Mouse (Mus musculus): Measurements from ENCODE around the gene Ost4.
A peak's percentile ranks its signal among the peaks of the same experiment; 100 is the strongest.

Gene Ost4

DNA sequence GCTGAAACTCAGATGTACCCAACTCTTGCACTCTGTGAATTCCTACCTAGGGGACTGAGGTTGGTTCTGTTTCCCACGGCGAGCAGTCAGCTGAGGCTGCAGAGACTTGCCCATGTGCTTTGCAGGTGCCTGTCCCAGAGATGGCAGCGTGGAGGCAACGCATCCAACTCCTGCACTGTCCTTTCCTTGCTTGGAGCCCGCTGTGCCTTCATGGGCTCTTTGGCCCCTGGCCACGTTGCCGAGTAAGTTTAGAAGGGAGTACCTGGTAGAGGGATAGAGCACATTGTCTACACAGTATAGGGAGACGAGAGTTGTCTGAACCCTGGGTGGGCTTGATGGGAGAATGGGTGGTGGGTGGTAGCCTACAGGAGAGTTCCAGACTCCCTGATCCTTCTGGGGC is 17.0 kb upstream of the Ost4 start:
- no peak for DNase-seq (ENCODE audit: extremely low spot score, low read depth, low spot score)

DNA sequence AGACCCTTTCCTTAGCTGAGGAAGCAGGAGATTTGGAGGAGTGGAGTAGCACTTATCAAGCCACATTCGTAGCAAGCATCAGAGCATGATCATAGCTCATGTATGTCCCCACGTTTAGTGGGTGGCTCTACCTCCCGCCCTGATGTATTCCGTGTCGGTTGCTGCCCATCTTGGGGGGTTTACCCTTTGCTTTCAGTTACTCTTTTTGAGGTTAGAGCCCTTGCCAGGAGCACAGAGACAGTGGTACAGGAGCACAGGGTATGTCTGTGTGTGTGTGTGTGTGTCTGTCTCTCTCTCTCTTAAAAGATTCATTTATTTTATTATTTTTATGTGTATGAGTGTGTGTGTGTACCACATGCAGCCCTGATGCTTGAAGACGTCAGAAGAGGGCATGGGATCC is 15.5 kb upstream of the Ost4 start:
- DNase-seq (ENCODE audit: extremely low spot score, low read depth, low spot score), result no peak

- no peak for DNase-seq (ENCODE audit: extremely low spot score, low read depth, low spot score)
Observed at GRCm38 (mm10) chr5:30922581-30923041, 15.0 kb upstream of the Ost4 start.

DNA sequence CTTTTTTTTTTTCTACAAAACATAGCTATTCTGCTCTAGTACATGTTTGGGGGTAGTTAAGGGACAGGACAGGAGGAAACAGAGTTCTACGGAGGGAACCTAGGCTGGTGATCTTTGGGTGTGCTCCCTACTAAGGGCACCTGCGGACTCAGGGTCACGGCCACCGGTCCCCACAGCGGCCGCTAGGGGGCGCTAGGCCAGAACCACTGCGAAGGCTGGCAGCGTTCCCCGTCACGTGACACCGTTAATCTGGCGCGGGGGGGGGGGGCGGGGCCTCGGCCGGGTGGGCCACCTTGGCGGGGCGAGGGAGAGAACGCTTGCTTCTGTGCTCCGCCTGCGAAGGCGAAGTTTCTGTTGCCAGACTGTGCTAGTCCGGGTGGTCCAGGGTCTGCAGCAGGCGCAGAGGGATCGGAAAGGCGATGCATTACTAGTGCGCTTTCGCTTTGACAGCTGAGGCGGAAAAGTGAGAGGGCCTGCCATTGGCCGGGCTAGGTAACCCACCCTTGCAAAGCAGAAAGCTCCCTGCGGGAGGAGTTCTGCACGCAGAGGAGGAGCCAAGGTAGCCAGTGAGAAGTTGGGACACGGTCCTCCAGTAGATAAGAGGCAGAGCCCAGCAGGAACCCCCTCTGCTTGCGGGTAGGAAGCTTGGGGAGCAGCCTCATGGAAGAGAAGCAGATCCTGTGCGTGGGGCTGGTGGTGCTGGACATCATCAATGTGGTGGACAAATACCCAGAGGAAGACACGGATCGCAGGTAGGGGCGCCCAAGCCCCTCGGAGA is 13.9 kb upstream of the Ost4 start, which contains the start of gene Khk:
Gene Khk (plus strand): TSS at position 176 of the 778 bp plus-strand sequence.
- peak; percentile 68 for DNase-seq (ENCODE audit: extremely low spot score, low read depth, low spot score)

- no peak for DNase-seq (ENCODE audit: extremely low spot score, low read depth, low spot score)
Observed at GRCm38 (mm10) chr5:30920621-30921020, 13.0 kb upstream of the Ost4 start.

DNA sequence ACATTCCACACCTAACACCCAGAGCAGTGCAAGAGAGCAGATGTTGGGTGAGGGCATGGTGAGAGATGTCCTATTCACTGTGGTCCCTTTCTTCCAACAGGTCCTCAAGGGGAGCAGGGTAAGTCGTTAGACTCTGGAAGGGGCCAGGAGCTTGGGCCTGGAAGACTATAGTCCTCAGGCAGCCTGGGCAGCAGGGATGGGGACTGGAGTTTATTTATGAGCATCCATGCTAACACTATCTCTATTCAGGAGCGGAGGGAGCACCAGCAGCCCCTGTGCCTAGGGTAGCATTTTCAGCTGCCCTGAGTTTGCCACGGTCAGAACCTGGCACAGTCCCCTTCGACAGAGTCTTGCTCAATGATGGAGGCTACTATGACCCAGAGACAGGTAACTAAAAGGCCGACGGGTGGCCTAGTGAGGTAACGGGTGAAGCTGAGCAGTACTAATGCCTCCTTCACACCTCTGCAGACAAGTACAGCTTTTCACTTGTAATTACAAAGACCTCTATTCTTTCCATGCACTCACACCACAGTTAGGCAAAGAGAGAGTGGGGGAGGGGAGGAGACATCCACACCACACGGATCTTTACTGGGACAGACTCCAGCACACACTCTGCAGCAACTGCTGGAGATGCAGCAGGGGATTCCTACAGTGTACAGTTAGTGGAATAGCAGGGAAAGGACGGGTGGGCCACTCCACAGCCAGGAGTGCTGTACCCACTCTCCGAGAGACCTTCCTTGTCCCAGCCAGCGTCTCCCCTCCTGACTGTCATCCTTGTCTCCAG is 12.4 kb upstream of the Ost4 start:
- DNase-seq (ENCODE audit: extremely low spot score, low read depth, low spot score), result no peak

DNA sequence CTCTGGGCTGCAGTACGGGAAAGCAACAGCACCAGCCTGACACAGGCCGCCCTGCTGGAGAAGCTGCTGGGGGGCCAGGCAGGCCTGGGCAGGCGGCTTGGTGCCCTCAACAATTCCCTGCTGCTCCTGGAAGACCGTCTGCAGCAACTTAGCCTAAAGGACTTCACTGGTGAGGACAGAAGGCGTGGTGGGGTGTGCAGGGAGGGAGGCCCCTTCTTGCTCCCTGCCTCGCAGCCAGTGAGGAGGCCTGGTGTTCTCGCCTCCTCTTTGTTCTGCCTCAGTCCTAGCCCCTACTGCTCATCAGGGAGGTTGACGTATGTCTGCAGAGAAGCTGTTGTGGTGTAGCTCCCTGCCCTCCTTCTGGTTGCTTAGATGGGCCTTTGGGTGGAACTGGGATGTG is 11.1 kb upstream of the Ost4 start:
- no peak for DNase-seq (ENCODE audit: extremely low spot score, low read depth, low spot score)

DNA sequence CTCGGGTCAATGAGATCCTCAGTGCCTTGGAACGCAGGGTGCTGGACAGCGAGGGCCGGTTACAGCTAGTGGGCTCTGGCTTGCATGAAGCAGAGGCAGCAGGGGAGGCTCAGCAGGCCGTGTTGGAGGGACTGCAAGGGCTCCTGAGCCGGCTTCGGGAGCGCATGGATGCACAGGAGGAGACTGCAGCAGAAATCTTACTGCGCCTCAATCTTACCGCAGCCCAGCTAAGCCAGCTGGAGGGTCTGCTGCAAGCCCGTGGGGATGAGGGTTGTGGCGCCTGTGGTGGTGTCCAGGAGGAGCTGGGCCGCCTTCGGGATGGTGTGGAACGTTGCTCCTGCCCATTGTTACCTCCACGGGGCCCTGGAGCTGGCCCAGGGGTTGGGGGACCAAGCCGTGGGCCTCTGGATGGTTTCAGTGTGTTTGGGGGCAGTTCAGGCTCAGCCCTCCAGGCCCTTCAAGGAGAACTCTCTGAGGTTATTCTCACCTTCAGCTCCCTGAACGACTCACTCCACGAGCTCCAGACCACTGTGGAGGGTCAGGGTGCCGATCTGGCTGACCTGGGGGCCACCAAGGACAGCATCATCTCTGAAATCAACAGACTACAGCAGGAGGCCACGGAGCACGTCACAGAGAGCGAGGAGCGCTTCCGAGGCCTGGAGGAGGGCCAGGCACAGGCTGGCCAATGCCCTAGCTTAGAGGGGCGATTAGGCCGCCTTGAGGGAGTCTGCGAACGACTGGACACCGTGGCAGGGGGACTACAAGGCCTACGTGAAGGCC is 10.5 kb upstream of the Ost4 start:
- no peak for DNase-seq (ENCODE audit: extremely low spot score, low read depth, low spot score)

- DNase-seq (ENCODE audit: extremely low spot score, low read depth, low spot score), result no peak
Observed at GRCm38 (mm10) chr5:30917348-30917747, 9.8 kb upstream of the Ost4 start.

DNA sequence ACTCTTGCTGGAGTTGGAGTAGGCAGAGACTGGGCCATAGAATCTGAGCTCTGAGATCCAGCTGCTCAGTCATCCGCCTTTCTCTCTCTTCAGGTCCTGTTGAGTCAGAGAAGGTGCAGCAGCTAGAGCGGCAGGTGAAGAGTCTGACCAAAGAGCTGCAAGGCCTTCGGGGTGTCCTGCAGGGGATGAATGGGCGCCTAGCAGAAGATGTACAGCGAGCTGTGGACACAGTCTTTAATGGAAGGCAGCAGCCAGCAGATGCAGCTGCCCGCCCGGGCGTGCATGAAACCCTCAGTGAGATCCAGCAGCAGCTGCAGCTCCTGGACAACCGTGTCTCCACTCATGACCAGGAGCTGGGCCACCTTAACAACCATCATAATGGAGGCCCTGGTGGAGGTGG is 9.3 kb upstream of the Ost4 start:
- no peak for DNase-seq (ENCODE audit: extremely low spot score, low read depth, low spot score)

- peak; percentile 89 for DNase-seq (ENCODE audit: extremely low spot score, low read depth, low spot score)
Observed at GRCm38 (mm10) chr5:30915974-30916433, 8.4 kb upstream of the Ost4 start.

DNA sequence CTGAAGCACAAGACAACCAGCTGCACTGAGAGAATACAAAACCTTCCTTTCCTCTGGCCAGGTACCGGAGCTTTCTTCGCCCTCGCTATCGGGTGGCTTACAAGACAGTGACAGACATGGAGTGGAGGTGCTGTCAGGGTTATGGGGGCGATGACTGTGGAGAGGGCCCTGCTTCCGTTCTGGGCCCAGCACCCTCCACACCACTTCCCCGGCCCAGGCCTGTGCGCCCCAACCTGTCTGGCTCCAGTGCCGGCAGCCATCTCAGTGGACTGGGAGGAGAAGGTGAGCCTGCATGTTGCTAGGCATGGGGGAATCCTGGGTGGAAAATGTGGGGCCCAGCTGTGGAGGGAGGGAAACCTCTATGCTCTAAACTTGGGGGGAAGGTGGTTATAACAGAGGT is 7.9 kb upstream of the Ost4 start:
- no peak for DNase-seq (ENCODE audit: extremely low spot score, low read depth, low spot score)

GRCm38 (mm10) chr5:30914849-30915248 is 7.3 kb upstream of the Ost4 start:
- DNase-seq (ENCODE audit: extremely low spot score, low read depth, low spot score), result no peak

GRCm38 (mm10) chr5:30914101-30914635 is 6.6 kb upstream of the Ost4 start:
- no peak for DNase-seq (ENCODE audit: extremely low spot score, low read depth, low spot score)

DNA sequence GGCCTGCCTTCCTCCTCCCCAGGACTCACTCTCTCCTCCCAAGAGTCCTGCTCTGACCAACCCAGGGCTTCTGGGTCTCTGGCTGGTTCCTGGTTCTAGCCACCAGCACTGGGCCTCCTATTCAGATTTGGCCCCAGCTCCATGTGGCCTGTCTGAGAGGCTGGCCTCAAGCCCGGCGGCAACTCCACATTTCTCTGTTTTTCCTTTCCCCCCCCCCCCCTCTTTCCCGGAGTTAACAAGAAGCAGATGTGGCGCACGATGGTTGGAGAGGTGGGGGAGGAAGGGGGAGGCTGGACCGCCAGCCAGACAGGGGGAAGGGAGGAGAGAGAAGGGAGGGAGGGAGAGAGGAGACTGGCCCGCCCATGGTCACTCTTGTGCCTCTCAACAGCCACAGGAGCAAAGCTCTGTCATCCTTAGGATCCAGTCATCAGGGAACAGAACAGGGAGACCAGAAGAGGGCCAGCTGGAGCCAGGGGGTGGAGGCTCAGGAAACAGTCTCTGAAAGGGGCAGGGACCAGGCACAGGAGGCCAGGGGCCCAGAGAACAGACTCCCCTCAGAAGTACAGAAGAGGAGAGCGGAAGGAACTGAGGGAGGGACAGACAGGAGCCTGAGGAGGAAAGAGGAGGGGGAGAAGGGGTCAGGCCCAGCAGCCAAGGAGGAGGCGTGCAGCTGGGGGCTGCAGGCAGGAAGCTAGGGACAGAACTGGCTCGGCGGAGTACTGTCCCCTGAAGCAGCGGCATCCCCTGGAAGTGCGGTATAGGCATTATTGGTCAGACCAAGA is 5.7 kb upstream of the Ost4 start, which contains the start of gene Emilin1:
Gene Emilin1 (plus strand): TSS at position 343 of the 782 bp plus-strand sequence.
- peak; percentile 85 for DNase-seq (ENCODE audit: extremely low spot score, low read depth, low spot score)

DNA sequence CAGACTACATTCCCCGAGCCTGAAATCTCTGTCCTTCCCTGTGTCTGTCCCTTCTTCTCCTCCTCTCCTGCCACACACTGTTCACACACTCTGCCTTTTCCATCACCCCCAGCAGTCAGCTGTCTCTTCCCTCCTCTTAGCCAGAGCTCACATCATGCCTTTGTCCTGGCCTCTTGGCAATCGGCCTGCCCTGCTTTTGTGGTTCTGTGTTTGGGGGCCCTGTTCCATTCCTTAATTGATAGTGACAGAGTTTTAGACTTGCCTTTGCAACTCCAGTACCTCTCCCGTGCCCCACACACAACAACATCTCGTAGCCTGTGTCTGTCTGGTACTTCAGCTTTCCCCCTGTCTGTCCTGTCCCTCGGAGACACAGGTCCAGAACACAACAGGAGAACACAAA is 4.6 kb upstream of the Ost4 start:
- DNase-seq (ENCODE audit: extremely low spot score, low read depth, low spot score), result no peak

- no peak for DNase-seq (ENCODE audit: extremely low spot score, low read depth, low spot score)
Observed at GRCm38 (mm10) chr5:30910481-30910880, 2.9 kb upstream of the Ost4 start.

DNA sequence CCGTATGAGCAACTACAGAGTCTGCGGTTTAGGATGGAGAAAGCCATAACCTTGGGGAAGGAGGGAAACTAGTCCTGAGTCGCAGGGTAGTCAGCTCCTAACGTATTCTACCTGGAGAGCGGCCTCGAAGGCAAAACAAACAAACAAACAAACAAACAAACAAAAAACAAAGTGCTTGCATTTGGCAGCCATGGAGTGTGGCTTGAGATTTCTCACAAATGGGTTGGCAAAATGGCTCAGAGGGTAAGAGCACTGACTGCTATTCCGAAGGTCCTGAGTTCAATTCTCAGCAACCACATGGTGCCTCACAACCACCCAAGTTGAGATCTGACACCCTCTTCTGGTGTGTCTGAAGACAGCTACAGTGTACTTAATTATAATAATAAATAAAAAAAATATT is 2.3 kb upstream of the Ost4 start:
- DNase-seq (ENCODE audit: extremely low spot score, low read depth, low spot score), result no peak

DNA sequence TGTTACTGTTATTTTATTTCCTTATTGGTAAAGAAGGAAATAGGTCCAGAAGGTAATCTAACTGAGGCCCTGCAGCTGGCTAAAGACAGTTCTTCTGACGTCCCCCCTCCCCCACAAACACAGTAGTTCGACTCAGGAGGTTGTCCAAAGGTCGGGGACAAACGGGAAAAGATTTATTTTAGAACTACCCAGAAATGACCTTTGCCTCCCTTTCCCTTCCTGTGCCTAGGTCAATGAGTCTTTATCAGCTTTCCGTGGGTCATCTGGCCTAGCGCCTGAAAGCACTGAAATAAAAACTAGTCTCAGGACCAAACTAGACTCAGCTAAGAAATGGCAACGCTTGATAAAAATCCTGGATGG is 1.7 kb upstream of the Ost4 start:
- DNase-seq (ENCODE audit: extremely low spot score, low read depth, low spot score), result no peak
